Comparison of ENCODE assay signal across 18 mouse cellular contexts in the genomic region with DNA sequence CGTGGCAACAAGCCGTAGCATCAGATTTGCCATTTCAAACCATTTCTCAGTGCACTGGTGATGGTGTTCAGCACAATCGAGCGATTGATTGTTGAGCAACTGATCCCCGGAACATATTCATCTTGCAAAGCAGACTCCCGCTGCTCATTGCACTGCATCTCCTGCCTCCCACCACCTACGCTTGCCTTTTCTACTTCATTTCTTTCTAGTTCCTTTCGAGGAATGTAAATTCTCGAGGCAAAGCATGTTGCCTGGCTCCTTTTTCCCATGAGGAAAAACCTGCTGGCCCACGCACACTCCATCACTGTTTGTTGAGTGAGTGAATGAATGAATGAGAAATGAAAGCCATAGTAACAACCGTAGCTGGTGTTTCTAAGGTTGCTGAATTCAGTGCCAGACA. TPM values are rescaled to one million over a fixed set of nuclear protein-coding genes. Genes with fewer than 3 reads are reported as not detected.
DNase-seq lines count a peak whose midpoint lies in the region; TF ChIP-seq lines count a peak whose summit lies in the region.
"Had no signal": no experiment of that assay in that cellular context is flagged by ENCODE, and none has a peak within 500 bp of the region (broad histone marks: within the 10 kb centered on the region; RNA-seq: fewer than 3 reads in every experiment).

No protein-coding gene starts in this region.

- TF ChIP-seq POLR2A in thymus, adult 2 months (IDR thresholded peaks at IDR 0.05; ENCODE audit: control insufficient read depth, extremely low read depth, insufficient read depth, low read length, poor library complexity): no peak

- WGBS in thymus, adult 2 months: 95% methylated on average over 11 of the region's 11 CpGs

- no peaks in the 10 kb centered on the region for H3K27me3 ChIP-seq in thymus, adult 2 months (ENCODE audit: control insufficient read depth, insufficient read depth, low read length)
- H3K27me3 ChIP-seq: liver, embryonic 13.5 days; midbrain, embryonic 12.5 days had no signal

- TF ChIP-seq CTCF in thymus, adult 2 months (IDR thresholded peaks at IDR 0.05; ENCODE audit: borderline replicate concordance, control insufficient read depth, extremely low read depth, insufficient read depth, low read length, poor library complexity): no peak

- no peaks in the 10 kb centered on the region for H3K4me1 ChIP-seq in thymus, adult 2 months (replicated peaks; ENCODE audit: control insufficient read depth, insufficient read depth, low read length)
- H3K4me1 ChIP-seq: liver, embryonic 13.5 days; midbrain, embryonic 12.5 days had no signal

- peak; percentile 37 to 42 for DNase-seq in frontal cortex, postnatal 36 days (ENCODE audit: low spot score in 2 of 2)
- no peak for DNase-seq in frontal cortex, postnatal 10 days (ENCODE audit: low spot score in 2 of 2)
- DNase-seq in left cerebral cortex, adult 18-20 months (ENCODE audit: low spot score in 2 of 2): peak; percentile 16 to 41
- no peak for DNase-seq in left cerebral cortex, adult 9 months (ENCODE audit: low spot score in 2 of 2)
- DNase-seq in right cerebral cortex, adult 2 months (ENCODE audit: low spot score in 2 of 2): peak; percentile 47 to 53
- DNase-seq in right cerebral cortex, postnatal 4 days: no peak
- no peak for DNase-seq in thymus, adult 2 months
- DNase-seq: adrenal gland, postnatal 14 days; cerebellum, adult 9-10 months; forebrain, postnatal 0 days; gastrocnemius, postnatal 10 days; heart, postnatal 4 days; kidney, postnatal 25 days; liver, embryonic 13.5 days; lung, adult 2 months; lung, postnatal 14 days had no signal

- H3K27ac ChIP-seq in thymus, adult 2 months (ENCODE audit: control insufficient read depth, insufficient read depth, low read length): no peak overlapping the region
- H3K27ac ChIP-seq: heart, embryonic 10.5 days; liver, embryonic 13.5 days; midbrain, embryonic 12.5 days had no signal

- no peaks in the 10 kb centered on the region for H3K36me3 ChIP-seq in thymus, adult 2 months (ENCODE audit: control insufficient read depth, insufficient read depth, low read length)
- H3K36me3 ChIP-seq: liver, embryonic 13.5 days; midbrain, embryonic 12.5 days had no signal

- no peak overlapping the region for H3K4me3 ChIP-seq in thymus, adult 2 months (ENCODE audit: control insufficient read depth, insufficient read depth, low read length)
- H3K4me3 ChIP-seq: heart, embryonic 10.5 days; liver, embryonic 13.5 days; midbrain, embryonic 12.5 days had no signal

RNA-seq across cellular contexts. Expression of gene Col27a1, which starts 38.0 kb away (rescaled TPM):
- 1 to 10 TPM; 4.2 to 5.2 TPM for total RNA-seq in left cerebral cortex, adult 18-20 months (2021)
- polyA plus RNA-seq in thymus, adult 2 months (2012; rRNA removed): 14.1 and 15.5 TPM in 2 replicates

Comparison
In these comparisons a context has a peak if more than half of its experiments do, and no peak if none do; other contexts are left out.
1. DNase-seq: peak in frontal cortex, postnatal 36 days (2 of 2), left cerebral cortex, adult 18-20 months (2 of 2) and right cerebral cortex, adult 2 months (2 of 2); none in frontal cortex, postnatal 10 days (0 of 2), left cerebral cortex, adult 9 months (0 of 2), right cerebral cortex, postnatal 4 days (single experiment) and thymus, adult 2 months (single experiment).